ENCODE assay signal across 13 mouse cellular contexts in genomic region chr9:54918191-54918590, GRCm38 (mm10). TPM values are rescaled to one million over a fixed set of nuclear protein-coding genes. Genes with fewer than 3 reads are reported as not detected.
DNase-seq lines count a peak whose midpoint lies in the region; ATAC-seq and TF ChIP-seq lines count a peak whose summit lies in the region.
"Had no signal": no experiment of that assay in that cellular context is flagged by ENCODE, and none has a peak within 500 bp of the region (broad histone marks: within the 10 kb centered on the region; RNA-seq: fewer than 3 reads in every experiment).

No protein-coding gene starts in this region.

- intact Hi-C loops in heart, postnatal 10 days (cut with DNase I) = loop anchor here (5.0 kb wide), 1 partner anchor 51 kb away; no protein-coding TSS in a partner anchor

- no peak for DNase-seq in heart, postnatal 10 days
- no peak for DNase-seq in midbrain, postnatal 0 days (ENCODE audit: low spot score)
- peak; percentile 25 for DNase-seq in kidney, postnatal 14 days
- no peak for DNase-seq in adrenal gland, postnatal 36 days
- DNase-seq: cerebellum, adult 8-10 months; gastrocnemius, postnatal 14 days; left cerebral cortex, postnatal 4 days; right cerebral cortex, postnatal 14 days had no signal

- peaks cover 8% of the 10 kb centered on the region; the same call in 1 of the 2 replicates for H3K36me3 ChIP-seq in heart, embryonic 15.5 days
- no peaks in the 10 kb centered on the region for H3K36me3 ChIP-seq in midbrain, embryonic 15.5 days (replicated peaks)
- no peaks in the 10 kb centered on the region for H3K36me3 ChIP-seq in midbrain, postnatal 0 days (ENCODE audit: insufficient read depth, low read length)
- peaks cover 8% of the 10 kb centered on the region; the same call in 1 of the 2 replicates for H3K36me3 ChIP-seq in stomach, embryonic 16.5 days (ENCODE audit: control insufficient read depth, insufficient read depth, low read length)

- no peaks in the 10 kb centered on the region for H3K9me3 ChIP-seq in heart, embryonic 15.5 days (replicated peaks)
- H3K9me3 ChIP-seq in midbrain, embryonic 15.5 days = no peaks in the 10 kb centered on the region
- no peaks in the 10 kb centered on the region for H3K9me3 ChIP-seq in midbrain, postnatal 0 days (ENCODE audit: low read length)
- H3K9me3 ChIP-seq in stomach, embryonic 16.5 days (replicated peaks; ENCODE audit: control insufficient read depth, low read length) = 0 out of 2 replicates have a peak, but pooled peaks cover 6% of the 10 kb centered on the region

- H3K4me2 ChIP-seq in heart, embryonic 15.5 days = peak overlapping the region; percentile 87
- peak overlapping the region; percentile 97; the same call in 1 of the 2 replicates for H3K4me2 ChIP-seq in midbrain, embryonic 15.5 days
- H3K4me2 ChIP-seq in midbrain, postnatal 0 days (ENCODE audit: low read depth, low read length, poor library complexity, severe bottlenecking) = no peak overlapping the region
- peak overlapping the region; percentile 75 for H3K4me2 ChIP-seq in stomach, embryonic 16.5 days (ENCODE audit: low read depth, low read length)

- H3K9ac ChIP-seq in heart, embryonic 15.5 days = no peak overlapping the region
- no peak overlapping the region for H3K9ac ChIP-seq in midbrain, embryonic 15.5 days
- no peak overlapping the region for H3K9ac ChIP-seq in midbrain, postnatal 0 days (replicated peaks; ENCODE audit: low read length, poor library complexity, severe bottlenecking)
- no peak overlapping the region for H3K9ac ChIP-seq in stomach, embryonic 16.5 days (ENCODE audit: low read length)

- peaks cover 11% of the 10 kb centered on the region; the same call in 1 of the 2 replicates for H3K4me1 ChIP-seq in heart, embryonic 15.5 days (replicated peaks)
- H3K4me1 ChIP-seq in midbrain, embryonic 15.5 days = peaks cover 12% of the 10 kb centered on the region
- H3K4me1 ChIP-seq in midbrain, postnatal 0 days (ENCODE audit: insufficient read depth, low read length) = no peaks in the 10 kb centered on the region
- peaks cover 6% of the 10 kb centered on the region; the same call in 1 of the 2 replicates for H3K4me1 ChIP-seq in stomach, embryonic 16.5 days (ENCODE audit: control insufficient read depth, insufficient read depth, low read length)

- 77% methylated on average over 2 of the region's 2 CpGs for WGBS in heart, embryonic 15.5 days
- 73% methylated on average over 2 of the region's 2 CpGs for WGBS in midbrain, embryonic 15.5 days
- WGBS in midbrain, postnatal 0 days = 76% methylated on average over 2 of the region's 2 CpGs
- WGBS in stomach, embryonic 16.5 days = 68% methylated on average over 2 of the region's 2 CpGs

- TF ChIP-seq CTCF in midbrain, postnatal 0 days (IDR thresholded peaks at IDR 0.05) = no peak

- no peak overlapping the region for H3K27ac ChIP-seq in heart, embryonic 15.5 days
- H3K27ac ChIP-seq in midbrain, embryonic 15.5 days = no peak overlapping the region
- H3K27ac ChIP-seq in midbrain, postnatal 0 days (ENCODE audit: low read depth, low read length) = no peak overlapping the region
- H3K27ac ChIP-seq in stomach, embryonic 16.5 days (ENCODE audit: low read length) = no peak overlapping the region

- H3K4me3 ChIP-seq in heart, embryonic 15.5 days = no peak overlapping the region
- H3K4me3 ChIP-seq in midbrain, embryonic 15.5 days = no peak overlapping the region
- no peak overlapping the region for H3K4me3 ChIP-seq in midbrain, postnatal 0 days (ENCODE audit: low read depth, low read length)
- no peak overlapping the region; the same call in 1 of the 2 replicates for H3K4me3 ChIP-seq in stomach, embryonic 16.5 days (replicated peaks; ENCODE audit: low read length)

- no peak for ATAC-seq in heart, embryonic 15.5 days (replicated peaks; ENCODE audit: insufficient number of reproducible peaks, insufficient read depth, low FRiP score, low read depth)
- no peak for ATAC-seq in midbrain, embryonic 15.5 days (replicated peaks)
- no peak for ATAC-seq in midbrain, postnatal 0 days (ENCODE audit: low FRiP score)
- no peak for ATAC-seq in stomach, embryonic 16.5 days (ENCODE audit: insufficient read depth, low FRiP score)
- ATAC-seq in erythroid progenitor cell, adult 5-6 weeks (replicated peaks; ENCODE audit: low FRiP score, poor library complexity, severe bottlenecking) = no peak
- ATAC-seq: inflammation-experienced regulatory T-cells, adult 6 months had no signal

- H3K27me3 ChIP-seq in heart, embryonic 15.5 days = no peaks in the 10 kb centered on the region
- no peaks in the 10 kb centered on the region for H3K27me3 ChIP-seq in midbrain, embryonic 15.5 days (replicated peaks)
- H3K27me3 ChIP-seq in midbrain, postnatal 0 days (ENCODE audit: insufficient read depth, low read length) = no peaks in the 10 kb centered on the region
- no peaks in the 10 kb centered on the region for H3K27me3 ChIP-seq in stomach, embryonic 16.5 days (ENCODE audit: control insufficient read depth, insufficient read depth, low read length)

RNA-seq across cellular contexts. Expression of gene Hykk, which starts 1.1 kb away (rescaled TPM):
- 2.1 and 2.6 TPM in 2 replicates for polyA plus RNA-seq in heart, embryonic 15.5 days (2015; fragmentation: Nextera tagmentation; extraction: Ambion mirVana)
- 1 to 10 TPM; 1.5 to 2.1 TPM for total RNA-seq in heart, postnatal 10 days (2021)
- polyA plus RNA-seq in midbrain, embryonic 15.5 days (2015; fragmentation: Nextera tagmentation; extraction: Ambion mirVana) = 2.0 and 2.2 TPM in 2 replicates
- 1.4 and 2.5 TPM in 2 replicates for total RNA-seq in midbrain, postnatal 0 days (2014; rRNA removed)
- 1.2 and 1.3 TPM in 2 replicates for polyA plus RNA-seq in midbrain, postnatal 0 days (2015; fragmentation: Nextera tagmentation; extraction: Ambion mirVana)
- polyA plus RNA-seq in stomach, embryonic 16.5 days (2015; fragmentation: Nextera tagmentation; extraction: Ambion mirVana) = 3.1 and 3.7 TPM in 2 replicates
- 1 to 10 TPM; 1.4 to 2.1 TPM for total RNA-seq in adrenal gland, postnatal 36 days (2021)
- total RNA-seq in erythroid progenitor cell, adult 5-6 weeks (2015; ENCODE audit: low replicate concordance) = not detected in 2 replicates
- total RNA-seq in erythroid progenitor cell, adult 5-6 weeks (2017; ENCODE audit: low replicate concordance) = 0.30 TPM in 1 of 2 replicates, not detected in the other

RNA-seq across cellular contexts. Expression of gene Psma4, which starts 32.4 kb away (rescaled TPM):
- 201 and 205 TPM in 2 replicates for polyA plus RNA-seq in heart, embryonic 15.5 days (2015; fragmentation: Nextera tagmentation; extraction: Ambion mirVana)
- total RNA-seq in heart, postnatal 10 days (2021) = 100 to 1,000 TPM; 157 to 162 TPM
- 247 and 251 TPM in 2 replicates for polyA plus RNA-seq in midbrain, embryonic 15.5 days (2015; fragmentation: Nextera tagmentation; extraction: Ambion mirVana)
- 188 and 640 TPM in 2 replicates for total RNA-seq in midbrain, postnatal 0 days (2014; rRNA removed)
- 231 and 243 TPM in 2 replicates for polyA plus RNA-seq in midbrain, postnatal 0 days (2015; fragmentation: Nextera tagmentation; extraction: Ambion mirVana)
- polyA plus RNA-seq in stomach, embryonic 16.5 days (2015; fragmentation: Nextera tagmentation; extraction: Ambion mirVana) = 257 and 260 TPM in 2 replicates
- total RNA-seq in adrenal gland, postnatal 36 days (2021) = 100 to 1,000 TPM; 186 to 193 TPM
- 93.1 and 102 TPM in 2 replicates for total RNA-seq in erythroid progenitor cell, adult 5-6 weeks (2015; ENCODE audit: low replicate concordance)
- 60.1 and 70.1 TPM in 2 replicates for total RNA-seq in erythroid progenitor cell, adult 5-6 weeks (2017; ENCODE audit: low replicate concordance)

RNA-seq across cellular contexts. Expression of gene AY074887, which starts 32.6 kb away (rescaled TPM):
- polyA plus RNA-seq in heart, embryonic 15.5 days (2015; fragmentation: Nextera tagmentation; extraction: Ambion mirVana) = 0.62 and 0.87 TPM in 2 replicates
- total RNA-seq in heart, postnatal 10 days (2021) = not detected
- 1.0 and 1.1 TPM in 2 replicates for polyA plus RNA-seq in midbrain, embryonic 15.5 days (2015; fragmentation: Nextera tagmentation; extraction: Ambion mirVana)
- not detected in 2 replicates for total RNA-seq in midbrain, postnatal 0 days (2014; rRNA removed)
- 0.53 and 1.2 TPM in 2 replicates for polyA plus RNA-seq in midbrain, postnatal 0 days (2015; fragmentation: Nextera tagmentation; extraction: Ambion mirVana)
- polyA plus RNA-seq in stomach, embryonic 16.5 days (2015; fragmentation: Nextera tagmentation; extraction: Ambion mirVana) = 0.31 and 0.79 TPM in 2 replicates
- not detected for total RNA-seq in adrenal gland, postnatal 36 days (2021)
- total RNA-seq in erythroid progenitor cell, adult 5-6 weeks (2015; ENCODE audit: low replicate concordance) = not detected in 2 replicates
- not detected in 2 replicates for total RNA-seq in erythroid progenitor cell, adult 5-6 weeks (2017; ENCODE audit: low replicate concordance)
- total RNA-seq: gastrocnemius, postnatal 14 days; left cerebral cortex, postnatal 4 days had no signal

RNA-seq across cellular contexts. Expression of gene Ireb2, which starts 54.6 kb away (rescaled TPM):
- 18.2 and 19.7 TPM in 2 replicates for polyA plus RNA-seq in heart, embryonic 15.5 days (2015; fragmentation: Nextera tagmentation; extraction: Ambion mirVana)
- total RNA-seq in heart, postnatal 10 days (2021) = 10 to 100 TPM; 43.7 to 48.7 TPM
- 38.1 and 41.0 TPM in 2 replicates for polyA plus RNA-seq in midbrain, embryonic 15.5 days (2015; fragmentation: Nextera tagmentation; extraction: Ambion mirVana)
- total RNA-seq in midbrain, postnatal 0 days (2014; rRNA removed) = 38.5 and 58.1 TPM in 2 replicates
- polyA plus RNA-seq in midbrain, postnatal 0 days (2015; fragmentation: Nextera tagmentation; extraction: Ambion mirVana) = 16.5 and 18.5 TPM in 2 replicates
- 28.5 and 31.5 TPM in 2 replicates for polyA plus RNA-seq in stomach, embryonic 16.5 days (2015; fragmentation: Nextera tagmentation; extraction: Ambion mirVana)
- 10 to 100 TPM; 46.3 to 58.4 TPM for total RNA-seq in adrenal gland, postnatal 36 days (2021)
- total RNA-seq in erythroid progenitor cell, adult 5-6 weeks (2015; ENCODE audit: low replicate concordance) = 22.3 and 33.1 TPM in 2 replicates
- total RNA-seq in erythroid progenitor cell, adult 5-6 weeks (2017; ENCODE audit: low replicate concordance) = 29.8 and 34.7 TPM in 2 replicates
